ENCODE assay signal across 8 mouse cellular contexts in the genomic region with DNA sequence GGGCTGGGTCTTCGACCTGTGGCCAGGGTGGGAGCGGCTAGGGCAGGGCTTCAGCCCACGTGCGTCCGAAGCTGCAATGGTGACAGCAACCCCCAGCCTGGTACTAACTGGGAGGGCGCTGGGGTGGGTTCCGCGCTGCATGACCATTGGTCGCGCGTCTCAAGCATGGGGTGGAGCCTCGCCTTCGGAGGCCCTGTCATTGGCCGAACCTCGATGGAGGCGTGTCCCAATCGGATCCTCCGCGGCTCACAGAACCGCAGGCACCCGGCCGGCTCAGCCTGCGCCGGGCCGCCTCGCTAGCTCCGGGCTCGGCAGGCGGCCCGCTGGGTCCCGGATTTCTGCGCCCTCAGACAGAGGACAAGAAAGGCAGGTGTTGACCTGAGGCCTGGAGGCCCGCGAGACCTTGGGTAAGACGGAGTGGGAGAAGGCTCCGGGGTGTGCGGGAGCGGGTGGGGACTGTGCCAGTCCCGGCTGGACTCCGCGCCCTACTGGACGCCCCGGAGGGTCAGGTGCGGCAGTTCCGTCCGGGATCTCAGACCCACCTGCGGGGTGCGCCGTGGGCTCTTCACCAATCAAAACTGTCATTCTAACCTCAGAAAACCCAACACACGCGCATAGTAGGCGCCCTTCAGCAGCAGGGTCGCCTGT. TPM values are rescaled to one million over a fixed set of nuclear protein-coding genes. Genes with fewer than 3 reads are reported as not detected.
A peak's percentile ranks its signal among the peaks of the same experiment; 100 is the strongest.
DNase-seq lines count a peak whose midpoint lies in the region; ATAC-seq lines count a peak whose summit lies in the region.

A gene (plus strand): TSS at position 242 of the 648 bp plus-strand sequence.

- H3K4me2 ChIP-seq in hindbrain, embryonic 14.5 days (replicated peaks) = peak within 1 kb of the TSS; percentile 97

- DNase-seq in R1 (ENCODE audit: low read depth, low spot score) = peak; percentile 90
- peak; percentile 92 to 93 for DNase-seq in cerebellum, postnatal 14 days
- peak; percentile 86 to 91 for DNase-seq in frontal cortex, postnatal 36 days (ENCODE audit: low spot score in 2 of 2)
- peak; percentile 83 for DNase-seq in hindbrain, embryonic 14.5 days (ENCODE audit: low spot score)
- DNase-seq in layer of hippocampus, postnatal 25 days (ENCODE audit: extremely low spot score in 1 of 2, low spot score in 1 of 2) = peak; percentile 73 to 75
- DNase-seq in lung, postnatal 14 days = peak; percentile 92
- peak; percentile 37 for DNase-seq in retina, adult 2 months (ENCODE audit: low read depth, low spot score)
- peak; percentile 75 to 84 for DNase-seq in thymus, postnatal 36 days

- no peak within 1 kb of the TSS for H3K27ac ChIP-seq in hindbrain, embryonic 14.5 days

- peak within 1 kb of the TSS; percentile 67 for H3K9ac ChIP-seq in hindbrain, embryonic 14.5 days

- ATAC-seq in hindbrain, embryonic 14.5 days (ENCODE audit: low FRiP score) = peak; percentile 98

- H3K36me3 ChIP-seq in hindbrain, embryonic 14.5 days (replicated peaks; ENCODE audit: control insufficient read depth, insufficient read depth) = no peaks in the 10 kb centered on the region

- WGBS in hindbrain, embryonic 14.5 days = under 1% methylated on average over 53 of the region's 53 CpGs

- H3K27me3 ChIP-seq in hindbrain, embryonic 14.5 days (ENCODE audit: control insufficient read depth, insufficient read depth, low read length) = peaks cover 37% of the 10 kb centered on the region

- peak within 1 kb of the TSS; percentile 54 for H3K4me3 ChIP-seq in hindbrain, embryonic 14.5 days (replicated peaks; ENCODE audit: low read length)

- H3K9me3 ChIP-seq in hindbrain, embryonic 14.5 days (ENCODE audit: control insufficient read depth, low read length) = 0 out of 2 replicates have a peak, but pooled peaks cover under 1% of the 10 kb centered on the region

- peaks cover 15% of the 10 kb centered on the region for H3K4me1 ChIP-seq in hindbrain, embryonic 14.5 days (replicated peaks; ENCODE audit: control insufficient read depth, insufficient read depth, low read length)

RNA-seq across cellular contexts. Expression of the gene that starts here (rescaled TPM):
- 3.8 and 4.0 TPM in 2 replicates for polyA plus RNA-seq in hindbrain, embryonic 14.5 days (2014; fragmentation: Nextera tagmentation; extraction: Ambion mirVana)
- 100 to 1,000 TPM; 645 to 717 TPM for total RNA-seq in layer of hippocampus, postnatal 25 days (2021)

Comparison
In these comparisons a context has a peak if more than half of its experiments do, and no peak if none do; other contexts are left out.
1. DNase-seq: peak in every context shown above with its lines; median percentile 92 in cerebellum, postnatal 14 days; 92 in lung, postnatal 14 days; 90 in R1; 88 in frontal cortex, postnatal 36 days; 83 in hindbrain, embryonic 14.5 days; 80 in thymus, postnatal 36 days; 74 in layer of hippocampus, postnatal 25 days; 37 in retina, adult 2 months.